Mouse (Mus musculus): ENCODE data around the gene Atp5e.

GRCm38 (mm10) chr2:174421107-174421506 is 42.8 kb downstream of the Atp5e start:
- TF ChIP-seq POLR2A (IDR thresholded peaks at IDR 0.05; ENCODE audit: low read depth, low read length) (no peak), CTCF (conservative IDR thresholded peaks at IDR 0.05; ENCODE audit: insufficient read depth, insufficient read length, low read depth, low read length) (no peak)

Measured in kidney, adult 2 months (tissue).